Mouse (Mus musculus) hindbrain, embryonic 16.5 days (tissue): Measurements from ENCODE around the gene Arhgef11. TPM values are rescaled to one million over a fixed set of nuclear protein-coding genes. Genes with fewer than 3 reads are reported as not detected.
"Not testable (repeated sequence)": the region's sequence is repeated elsewhere in the genome, so short reads cannot be mapped to it uniquely, and the experiment has no call there.

Experiments used
- ATAC-seq: fragments of 200-750 bp; cut with Nextera tagmentation; 2 replicates; pipeline ENCODE4 v1.8.0; 2017; ENCODE audit warnings: moderate TSS enrichment, moderate library complexity
- H3K27ac ChIP-seq: fragments of 300-500 bp; sonication (generic); 2 replicates; pipeline ENCODE4 v1.5.1; 2014; ENCODE audit warnings: low read depth, mild to moderate bottlenecking, control low read depth, low read length, moderate library complexity
- H3K27me3 ChIP-seq: fragments of 300-500 bp; sonication (generic); replicated peaks from 2 replicates; pipeline ENCODE4 v1.6.1; 2014; ENCODE audit warnings: low read length; ENCODE audit not compliant: control insufficient read depth, insufficient read depth
- H3K36me3 ChIP-seq: fragments of 300-500 bp; sonication (generic); 2 replicates; pipeline ENCODE4 v1.6.1; 2014; ENCODE audit warnings: mild to moderate bottlenecking, low read length, moderate library complexity, mixed read lengths; ENCODE audit not compliant: control insufficient read depth, insufficient read depth
- H3K4me1 ChIP-seq: fragments of 300-500 bp; sonication (generic); 2 replicates; pipeline ENCODE4 v1.6.1; 2014; ENCODE audit warnings: low read depth, low read length; ENCODE audit not compliant: control insufficient read depth, insufficient read depth
- H3K4me2 ChIP-seq: fragments of 300-500 bp; sonication (generic); 2 replicates; pipeline ENCODE4 v1.6.1; 2014; ENCODE audit warnings: mild to moderate bottlenecking, low read length, control low read depth, moderate library complexity
- H3K4me3 ChIP-seq: fragments of 300-500 bp; sonication (generic); 2 replicates; pipeline ENCODE4 v1.5.1; 2014; ENCODE audit warnings: mild to moderate bottlenecking, low read length, control low read depth, moderate library complexity
- H3K9ac ChIP-seq: fragments of 300-500 bp; sonication (generic); 2 replicates; pipeline ENCODE4 v1.6.1; 2014; ENCODE audit warnings: low read depth, mild to moderate bottlenecking, control low read depth, low read length, moderate library complexity
- H3K9me3 ChIP-seq: fragments of 300-500 bp; sonication (generic); 2 replicates; pipeline ENCODE4 v1.6.1; 2014; ENCODE audit warnings: mild to moderate bottlenecking, low read length, moderate library complexity; ENCODE audit not compliant: control insufficient read depth
- WGBS: fragments of 180-500 bp; shearing (Covaris S2); extraction: QIAGEN DNeasy Blood & Tissue Kit; methylation state at CpG from one replicate; pipeline ENCODE4 v1.1.7; 2014; 5-methylcytosine and 5-hydroxymethylcytosine counted together
- polyA plus RNA-seq: library from polyadenylated mRNA; unstranded; fragments of >200 nt; fragmentation: Nextera tagmentation; extraction: Ambion mirVana; gene quantifications from 2 replicates; pipeline ENCODE4 v1.2.1, GENCODE M21; 2015

Arhgef11 gene
- polyA plus RNA-seq, result 20.9 and 23.3 TPM in 2 replicates

DNA sequence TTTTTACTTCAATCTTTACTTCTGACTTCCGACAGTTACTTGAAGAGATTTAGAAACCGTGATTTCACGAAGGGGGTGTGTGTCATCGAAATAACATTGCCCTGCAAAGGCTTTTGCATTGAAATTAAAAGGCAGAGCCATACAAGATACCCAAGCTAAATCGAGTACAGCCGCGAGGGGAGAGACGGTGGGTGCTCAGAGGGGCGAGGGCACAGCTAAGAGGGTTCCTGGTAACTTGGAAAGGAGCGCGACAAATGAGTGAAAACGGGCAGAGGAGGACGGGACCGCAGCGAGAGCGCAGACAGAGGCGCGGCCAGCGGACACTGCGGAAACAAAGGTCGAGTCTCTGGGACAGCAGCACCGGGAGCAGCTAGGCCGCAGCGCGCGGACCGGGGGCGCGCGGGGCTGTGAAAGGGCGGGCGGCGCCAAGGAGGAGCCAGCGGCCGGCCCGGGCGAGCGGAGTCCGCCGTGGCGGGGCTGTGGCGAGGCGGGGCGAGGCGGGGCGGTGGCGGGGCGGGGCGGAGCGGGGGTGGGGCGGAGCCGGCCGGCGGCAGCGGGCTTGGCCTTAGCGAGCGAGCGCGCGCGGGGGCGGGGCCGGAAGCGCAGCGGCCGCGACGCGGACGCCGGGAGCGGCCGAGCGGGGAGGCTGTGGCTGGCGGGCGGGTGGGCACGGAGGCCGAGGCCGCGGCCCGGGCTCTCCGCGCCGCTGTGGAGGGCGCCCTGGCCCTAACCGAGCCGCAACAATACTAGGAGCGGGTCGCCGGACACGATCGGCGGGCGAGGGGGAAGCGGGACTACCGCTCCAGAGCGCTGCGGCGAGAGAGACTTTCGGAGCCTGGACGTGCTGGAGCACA lies at the start of gene Arhgef11:
Arhgef11 (plus strand) TSS at position 603 of the 854 bp plus-strand sequence.
- Histone ChIP-seq H3K4me1 (peaks cover 28% of the 10 kb centered on the region), H3K4me3 (peak within 1 kb of the TSS; percentile 78), H3K4me2 (peak within 1 kb of the TSS; percentile 90), H3K27ac (peak within 1 kb of the TSS; percentile 90), H3K9me3 (no peaks in the 10 kb centered on the region), H3K27me3 (no peaks in the 10 kb centered on the region), H3K36me3 (no peaks in the 10 kb centered on the region), H3K9ac (peak within 1 kb of the TSS; percentile 90)
- 1% methylated on average over 75 of the region's 101 CpGs for WGBS
- peak; percentile 95 for ATAC-seq

DNA sequence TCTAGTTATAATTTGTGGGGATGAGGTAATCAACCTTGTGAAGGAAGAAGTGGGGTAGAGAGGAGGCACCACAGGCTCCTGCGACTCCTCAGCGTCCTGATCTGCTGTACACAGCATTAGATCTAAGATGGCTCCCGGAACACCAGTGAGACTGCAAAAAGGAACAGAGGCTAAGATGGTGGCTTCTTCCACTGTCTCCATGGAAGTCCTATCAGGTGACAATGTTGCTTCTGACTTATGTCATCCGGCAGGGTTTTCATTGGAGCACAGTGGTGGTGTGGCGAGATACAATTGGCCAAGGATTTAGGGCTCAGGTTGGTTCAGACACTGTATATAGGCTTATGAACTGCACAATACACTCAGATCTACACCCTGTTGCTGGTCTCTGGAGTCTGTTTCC lies 48.7 kb upstream of the Arhgef11 start:
- H3K9ac ChIP-seq, result no peak overlapping the region
- H3K27ac ChIP-seq, result no peak overlapping the region
- no peak overlapping the region for H3K4me2 ChIP-seq
- no peak for ATAC-seq
- no peaks in the 10 kb centered on the region for H3K27me3 ChIP-seq
- H3K36me3 ChIP-seq, result no peaks in the 10 kb centered on the region
- H3K4me1 ChIP-seq, result peaks cover 10% of the 10 kb centered on the region; the same call in 1 of the 2 replicates
- 99% methylated on average over 5 of the region's 5 CpGs for WGBS
- no peak overlapping the region for H3K4me3 ChIP-seq
- no peaks in the 10 kb centered on the region for H3K9me3 ChIP-seq

DNA sequence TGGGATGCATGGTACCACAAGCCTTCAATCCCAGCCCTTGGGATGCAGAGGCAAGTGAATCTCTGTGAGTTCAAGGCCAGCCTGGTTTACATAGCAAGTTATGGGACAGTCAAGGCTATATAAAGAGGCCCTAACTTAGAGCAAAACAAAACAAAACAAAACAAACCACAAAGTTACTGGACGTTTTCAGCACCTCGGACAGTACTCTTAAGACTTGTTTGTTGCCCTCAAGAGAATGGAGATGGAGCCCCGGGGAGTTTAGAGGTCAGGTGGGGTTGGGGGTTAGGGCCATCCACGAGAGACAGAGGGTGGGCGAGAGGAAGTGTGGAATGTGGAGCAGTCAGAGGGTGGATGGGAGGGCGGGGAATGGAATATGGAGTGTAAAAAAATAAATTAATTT lies 41.6 kb upstream of the Arhgef11 start:
- Histone ChIP-seq H3K4me1 (no peaks in the 10 kb centered on the region), H3K27me3 (no peaks in the 10 kb centered on the region), H3K4me2 (no peak overlapping the region), H3K9ac (no peak overlapping the region), H3K9me3 (no peaks in the 10 kb centered on the region; the same call in 1 of the 2 replicates), H3K4me3 (no peak overlapping the region), H3K27ac (no peak overlapping the region), H3K36me3 (no peaks in the 10 kb centered on the region)
- no peak for ATAC-seq
- WGBS, result 39% methylated on average over 6 of the region's 6 CpGs

DNA sequence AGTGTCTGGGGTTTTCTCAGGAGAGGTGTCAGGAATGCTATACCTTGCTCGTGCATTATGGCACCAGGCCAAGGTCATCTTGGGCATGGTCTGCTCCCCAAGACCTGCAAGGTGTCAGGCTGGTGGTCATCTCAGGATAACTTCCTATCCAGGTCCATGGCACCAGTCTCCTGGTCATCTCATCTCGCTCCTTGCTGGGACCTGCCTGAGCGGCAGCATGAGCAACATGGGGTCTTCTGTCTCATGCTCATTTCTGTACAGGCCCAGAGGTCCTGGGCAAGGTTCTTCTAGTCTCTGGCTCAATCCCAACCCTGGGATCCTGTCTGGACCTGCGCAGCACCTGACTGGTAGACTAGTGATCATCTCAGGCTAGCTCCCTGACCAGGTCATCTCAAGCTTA lies 35.1 kb upstream of the Arhgef11 start:
- no peaks in the 10 kb centered on the region; the same call in 1 of the 2 replicates for H3K9me3 ChIP-seq
- no peak for ATAC-seq
- no peak overlapping the region for H3K4me2 ChIP-seq
- WGBS, result 94% methylated on average over 4 of the region's 4 CpGs
- H3K4me3 ChIP-seq, result no peak overlapping the region
- no peaks in the 10 kb centered on the region for H3K4me1 ChIP-seq
- no peak overlapping the region for H3K27ac ChIP-seq
- no peaks in the 10 kb centered on the region for H3K36me3 ChIP-seq
- H3K9ac ChIP-seq, result no peak overlapping the region
- no peaks in the 10 kb centered on the region for H3K27me3 ChIP-seq

DNA sequence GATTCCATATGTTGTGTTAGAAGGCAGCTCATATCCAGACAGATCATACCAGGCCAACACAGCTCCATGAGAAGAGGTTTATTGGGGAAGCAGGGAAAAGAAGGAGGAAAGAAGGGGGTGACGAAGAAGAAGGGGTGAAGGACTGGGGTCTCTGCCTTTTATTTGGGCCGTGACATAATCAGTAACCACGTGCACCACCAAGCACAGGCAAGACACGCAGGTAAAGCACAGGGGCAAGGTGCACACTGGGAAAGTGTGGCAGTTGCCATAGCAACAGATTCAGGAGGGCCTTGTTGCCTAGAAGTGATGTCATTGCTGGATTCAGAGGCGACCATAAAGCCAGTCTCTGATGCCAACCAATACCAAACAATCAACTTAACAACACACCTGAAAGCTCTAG lies 23.6 kb upstream of the Arhgef11 start:
- ATAC-seq, result no peak
- WGBS, result 70% methylated on average over 5 of the region's 5 CpGs
- Histone ChIP-seq H3K27me3 (no peaks in the 10 kb centered on the region), H3K4me3 (no peak overlapping the region), H3K27ac (no peak overlapping the region), H3K4me1 (no peaks in the 10 kb centered on the region), H3K36me3 (no peaks in the 10 kb centered on the region), H3K9ac (no peak overlapping the region), H3K4me2 (no peak overlapping the region), H3K9me3 (no peaks in the 10 kb centered on the region; the same call in 1 of the 2 replicates)

DNA sequence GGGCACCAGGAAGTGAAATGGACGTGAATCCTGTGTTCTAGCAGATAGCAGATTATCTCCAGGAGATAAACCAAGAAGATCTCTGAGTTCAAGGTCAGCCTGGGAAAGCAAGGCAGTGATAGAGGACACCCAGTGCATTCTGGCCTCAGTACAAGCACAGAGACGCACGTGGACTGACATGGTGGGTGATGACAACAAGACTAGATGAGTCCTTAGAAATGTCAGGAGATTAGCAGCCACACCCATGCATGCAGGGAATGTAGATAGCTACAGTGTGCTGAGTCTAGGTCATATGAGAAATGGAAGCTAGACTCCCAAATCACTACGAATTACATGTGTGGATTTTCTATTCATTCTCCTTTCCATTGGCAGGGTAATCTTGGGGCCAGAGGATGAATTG lies 22.0 kb upstream of the Arhgef11 start:
- H3K27me3 ChIP-seq, result not testable (repeated sequence)

DNA sequence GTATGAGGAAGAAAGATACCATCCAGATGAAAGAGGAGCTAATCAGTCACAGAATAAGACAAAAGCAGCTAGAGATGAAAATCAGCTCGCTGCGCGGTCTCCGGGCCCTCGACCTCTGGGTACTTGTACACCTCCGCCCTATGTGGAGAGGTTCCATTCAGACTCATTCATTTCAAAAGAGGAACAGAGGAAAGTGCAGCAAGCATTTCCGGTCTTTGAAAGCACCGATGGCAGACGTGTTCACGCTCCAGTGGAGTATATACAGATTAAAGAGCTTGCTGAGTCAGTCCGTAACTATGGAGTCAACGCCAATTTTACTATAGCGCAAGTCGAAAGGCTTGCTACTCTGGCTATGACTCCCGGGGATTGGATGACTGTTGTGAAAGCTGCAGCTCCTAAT lies 16.3 kb upstream of the Arhgef11 start:
- H3K4me2 ChIP-seq, H3K27ac ChIP-seq, H3K4me3 ChIP-seq, H3K9ac ChIP-seq, H3K36me3 ChIP-seq, H3K4me1 ChIP-seq, H3K27me3 ChIP-seq, ATAC-seq: not testable (repeated sequence)
- H3K9me3 ChIP-seq, result peaks cover 17% of the 10 kb centered on the region
- 94% methylated on average over 15 of the region's 15 CpGs for WGBS

More for the DNA sequence above, 22.0 kb upstream of the Arhgef11 start:
- 83% methylated on average over 4 of the region's 4 CpGs for WGBS
- H3K27ac ChIP-seq, H3K36me3 ChIP-seq, H3K4me3 ChIP-seq, H3K4me1 ChIP-seq, H3K4me2 ChIP-seq, H3K9ac ChIP-seq, ATAC-seq, H3K9me3 ChIP-seq: not testable (repeated sequence)

DNA sequence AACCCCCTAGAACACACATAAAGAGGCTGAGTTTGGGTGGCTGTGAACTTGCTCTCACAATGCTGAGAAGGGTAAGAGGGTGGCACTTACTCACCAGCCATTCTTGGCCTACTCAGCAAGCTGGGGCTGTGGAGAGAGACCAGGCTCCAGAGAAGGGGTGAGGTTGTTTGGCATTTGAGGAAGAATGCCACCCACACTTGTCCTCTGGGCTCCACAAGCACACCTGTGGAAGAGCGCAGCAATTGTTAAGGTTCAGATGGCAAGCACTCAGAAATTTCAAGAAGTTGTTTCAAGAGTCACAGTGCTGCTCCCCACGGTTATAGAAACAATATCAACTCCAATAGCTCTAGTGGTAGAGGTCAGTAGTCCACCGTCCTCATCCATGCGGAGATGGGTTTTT lies 1.0 kb upstream of the Arhgef11 start:
- no peak overlapping the region for H3K27ac ChIP-seq
- no peak for ATAC-seq

DNA sequence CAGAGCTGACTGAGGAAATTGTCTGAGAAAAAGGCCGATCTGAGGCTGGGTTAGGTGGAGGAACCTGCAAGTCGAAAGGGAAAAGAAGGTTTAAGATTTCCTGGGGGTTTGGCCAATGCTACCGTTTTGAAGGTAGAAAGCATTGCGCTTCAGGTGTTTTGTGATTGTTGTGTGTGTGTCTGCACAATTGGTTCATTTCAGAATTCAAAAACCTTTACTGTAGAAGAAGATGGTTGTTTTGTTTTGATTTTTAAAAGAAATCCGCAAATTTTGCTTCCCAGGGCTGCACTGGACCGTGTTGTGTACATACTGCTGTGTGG lies 412 bp downstream of the Arhgef11 start:
- H3K36me3 ChIP-seq, result no peaks in the 10 kb centered on the region
- 0% methylated on average over 6 of the region's 6 CpGs for WGBS
- H3K4me1 ChIP-seq, result peaks cover 28% of the 10 kb centered on the region
- H3K27ac ChIP-seq, result peak overlapping the region; percentile 90
- H3K4me2 ChIP-seq, result peak overlapping the region; percentile 90
- H3K9me3 ChIP-seq, result no peaks in the 10 kb centered on the region
- no peaks in the 10 kb centered on the region for H3K27me3 ChIP-seq
- peak overlapping the region; percentile 90 for H3K9ac ChIP-seq
- ATAC-seq, result no peak
- H3K4me3 ChIP-seq, result peak overlapping the region; percentile 78

More for the DNA sequence above, 1.0 kb upstream of the Arhgef11 start:
- 51% methylated on average over 4 of the region's 4 CpGs for WGBS
- Histone ChIP-seq H3K9me3 (no peaks in the 10 kb centered on the region), H3K4me2 (peak overlapping the region; percentile 69), H3K4me3 (peak overlapping the region; percentile 78; the same call in 1 of the 2 replicates), H3K4me1 (peaks cover 27% of the 10 kb centered on the region), H3K36me3 (no peaks in the 10 kb centered on the region), H3K9ac (no peak overlapping the region; the same call in 1 of the 2 replicates), H3K27me3 (no peaks in the 10 kb centered on the region)
